Mouse (Mus musculus): Measurements from ENCODE around the gene C2cd2l.
"Not testable (repeated sequence)": the region's sequence is repeated elsewhere in the genome, so short reads cannot be mapped to it uniquely, and the experiment has no call there.

The C2cd2l gene

DNA sequence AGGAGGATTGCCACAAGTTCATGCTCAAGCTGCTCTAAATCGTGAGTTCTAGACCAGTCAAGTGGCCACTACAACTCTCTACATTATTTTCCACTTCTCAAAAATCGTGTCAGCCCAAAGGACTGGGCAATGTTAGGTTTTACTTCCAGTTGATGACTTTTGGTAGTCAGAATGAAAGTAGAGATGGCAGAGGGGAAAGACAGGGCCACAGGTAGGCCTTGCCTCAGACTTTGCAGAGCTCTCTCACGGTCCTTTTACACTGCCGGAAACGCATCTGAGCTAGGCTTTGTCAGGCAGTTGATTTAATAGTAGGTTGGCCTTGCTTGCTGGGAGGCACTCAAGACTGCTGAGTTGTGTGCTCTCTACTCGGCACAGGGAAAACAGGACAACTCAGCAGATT, 4.1 kb upstream of the C2cd2l start:
- peaks cover 13% of the 10 kb centered on the region for H3K36me3 ChIP-seq (ENCODE audit: insufficient read depth, low read length)
- no peaks in the 10 kb centered on the region for H3K9me3 ChIP-seq (ENCODE audit: low read length)
- H3K27me3 ChIP-seq (ENCODE audit: insufficient read depth, low read length) = peaks cover 6% of the 10 kb centered on the region
- no peak for TF ChIP-seq NANOG (IDR thresholded peaks at IDR 0.05; ENCODE audit: borderline replicate concordance, low read length)
- TF ChIP-seq POU5F1 (IDR thresholded peaks at IDR 0.05; ENCODE audit: borderline replicate concordance, low read length) = no peak
- no peak for TF ChIP-seq CTCF (conservative IDR thresholded peaks at IDR 0.05; ENCODE audit: low read length)
- H3K4me1 ChIP-seq (replicated peaks; ENCODE audit: low read depth, low read length) = peaks cover 47% of the 10 kb centered on the region
- H3K4me3 ChIP-seq (replicated peaks; ENCODE audit: low read length) = no peak overlapping the region

DNA sequence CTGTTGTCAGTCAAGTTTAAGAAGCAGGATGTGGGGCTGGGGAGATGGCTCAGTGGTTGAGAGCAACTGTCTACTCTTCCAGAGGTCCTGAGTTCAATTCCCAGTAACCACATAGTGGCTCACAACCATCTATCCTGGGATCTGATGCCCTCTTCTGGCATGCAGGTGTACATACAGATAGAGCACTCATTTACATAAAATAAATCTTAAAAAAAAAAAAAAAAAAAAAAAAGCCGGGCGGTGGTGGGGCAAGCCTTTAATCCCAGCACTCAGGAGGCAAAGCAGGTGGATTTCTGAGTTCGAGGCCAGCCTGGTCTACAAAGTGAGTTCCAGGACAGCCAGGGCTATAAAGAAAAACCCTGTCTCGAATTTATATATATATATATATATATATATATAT, 3.6 kb upstream of the C2cd2l start:
- H3K4me3 ChIP-seq (replicated peaks; ENCODE audit: low read length); H3K9me3 ChIP-seq (ENCODE audit: low read length); H3K36me3 ChIP-seq (ENCODE audit: insufficient read depth, low read length): not testable (repeated sequence)
- H3K27me3 ChIP-seq (ENCODE audit: insufficient read depth, low read length) = peaks cover 11% of the 10 kb centered on the region
- H3K4me1 ChIP-seq (replicated peaks; ENCODE audit: low read depth, low read length) = peaks cover 52% of the 10 kb centered on the region

- Histone ChIP-seq H3K27me3 (ENCODE audit: insufficient read depth, low read length) (peaks cover 38% of the 10 kb centered on the region), H3K4me1 (replicated peaks; ENCODE audit: low read depth, low read length) (peaks cover 65% of the 10 kb centered on the region), H3K4me3 (replicated peaks; ENCODE audit: low read length) (peak overlapping the region; percentile 97), H3K9me3 (ENCODE audit: low read length) (no peaks in the 10 kb centered on the region), H3K36me3 (ENCODE audit: insufficient read depth, low read length) (peaks cover 13% of the 10 kb centered on the region)
- no peak for TF ChIP-seq POU5F1 (IDR thresholded peaks at IDR 0.05; ENCODE audit: borderline replicate concordance, low read length)
- TF ChIP-seq CTCF (conservative IDR thresholded peaks at IDR 0.05; ENCODE audit: low read length) = no peak
- TF ChIP-seq NANOG (IDR thresholded peaks at IDR 0.05; ENCODE audit: borderline replicate concordance, low read length) = no peak
Measured at GRCm38 (mm10) chr9:44320799-44321133, 681 bp upstream of the C2cd2l start.

GRCm38 (mm10) chr9:44319105-44319886, 789 bp downstream of the C2cd2l start:
- Histone ChIP-seq H3K27me3 (ENCODE audit: insufficient read depth, low read length) (peaks cover 53% of the 10 kb centered on the region), H3K36me3 (ENCODE audit: insufficient read depth, low read length) (peaks cover 28% of the 10 kb centered on the region), H3K9me3 (ENCODE audit: low read length) (no peaks in the 10 kb centered on the region), H3K4me1 (replicated peaks; ENCODE audit: low read depth, low read length) (peaks cover 69% of the 10 kb centered on the region), H3K4me3 (replicated peaks; ENCODE audit: low read length) (peak overlapping the region; percentile 97)
- no peak for TF ChIP-seq CTCF (conservative IDR thresholded peaks at IDR 0.05; ENCODE audit: low read length)
- no peak for TF ChIP-seq NANOG (IDR thresholded peaks at IDR 0.05; ENCODE audit: borderline replicate concordance, low read length)
- TF ChIP-seq POU5F1 (IDR thresholded peaks at IDR 0.05; ENCODE audit: borderline replicate concordance, low read length) = no peak

DNA sequence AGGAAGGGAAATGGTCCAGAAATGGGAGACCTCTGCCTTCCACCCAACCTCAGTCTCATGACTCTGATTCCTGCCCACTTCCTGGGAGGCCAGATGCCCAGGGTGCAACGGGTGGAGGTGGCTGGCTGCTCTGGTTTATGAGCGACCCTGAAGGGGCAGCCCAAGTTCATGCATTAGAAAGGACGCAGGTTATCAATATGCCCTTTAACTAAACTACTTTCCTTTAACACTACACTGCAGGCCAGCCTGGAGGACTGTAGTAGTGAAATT, 1.3 kb downstream of the C2cd2l start:
- H3K4me3 ChIP-seq (replicated peaks; ENCODE audit: low read length) = peak overlapping the region; percentile 97
- H3K9me3 ChIP-seq (ENCODE audit: low read length) = no peaks in the 10 kb centered on the region
- no peak for TF ChIP-seq CTCF (conservative IDR thresholded peaks at IDR 0.05; ENCODE audit: low read length)
- TF ChIP-seq POU5F1 (IDR thresholded peaks at IDR 0.05; ENCODE audit: borderline replicate concordance, low read length) = no peak
- TF ChIP-seq NANOG (IDR thresholded peaks at IDR 0.05; ENCODE audit: borderline replicate concordance, low read length) = no peak

GRCm38 (mm10) chr9:44318076-44318825, 1.8 kb downstream of the C2cd2l start:
- Histone ChIP-seq H3K4me3 (replicated peaks; ENCODE audit: low read length) (no peak overlapping the region), H3K9me3 (ENCODE audit: low read length) (no peaks in the 10 kb centered on the region), H3K27me3 (ENCODE audit: insufficient read depth, low read length) (peaks cover 64% of the 10 kb centered on the region), H3K36me3 (ENCODE audit: insufficient read depth, low read length) (peaks cover 35% of the 10 kb centered on the region), H3K4me1 (replicated peaks; ENCODE audit: low read depth, low read length) (peaks cover 73% of the 10 kb centered on the region)
- TF ChIP-seq CTCF (conservative IDR thresholded peaks at IDR 0.05; ENCODE audit: low read length) (no peak), NANOG (IDR thresholded peaks at IDR 0.05; ENCODE audit: borderline replicate concordance, low read length) (no peak), POU5F1 (IDR thresholded peaks at IDR 0.05; ENCODE audit: borderline replicate concordance, low read length) (no peak)

More for the DNA sequence above, 1.3 kb downstream of the C2cd2l start:
- Histone ChIP-seq H3K27me3 (ENCODE audit: insufficient read depth, low read length) (peaks cover 58% of the 10 kb centered on the region), H3K36me3 (ENCODE audit: insufficient read depth, low read length) (peaks cover 30% of the 10 kb centered on the region), H3K4me1 (replicated peaks; ENCODE audit: low read depth, low read length) (peaks cover 71% of the 10 kb centered on the region)

DNA sequence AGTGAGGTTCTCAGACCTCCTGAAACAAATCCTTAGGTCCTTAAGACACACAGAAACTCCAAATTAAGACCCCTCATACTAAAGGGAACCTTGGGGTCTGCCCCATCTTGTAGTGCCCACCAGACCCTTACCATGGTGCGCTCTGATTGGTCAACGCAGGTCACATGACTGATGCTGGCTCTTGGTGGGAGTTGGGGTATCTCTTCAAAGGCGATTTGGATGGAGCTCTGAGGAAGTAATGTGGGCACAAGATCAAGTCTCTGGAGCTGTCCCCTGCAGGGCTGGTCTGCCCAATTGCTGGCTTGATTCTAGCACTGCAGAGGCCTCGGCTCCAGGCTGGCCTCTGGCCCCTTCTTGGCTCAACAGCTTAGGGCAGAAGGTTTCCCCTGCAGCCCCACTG, 2.6 kb downstream of the C2cd2l start:
- Histone ChIP-seq H3K4me3 (replicated peaks; ENCODE audit: low read length) (no peak overlapping the region), H3K9me3 (ENCODE audit: low read length) (no peaks in the 10 kb centered on the region), H3K4me1 (replicated peaks; ENCODE audit: low read depth, low read length) (peaks cover 69% of the 10 kb centered on the region), H3K27me3 (ENCODE audit: insufficient read depth, low read length) (peaks cover 72% of the 10 kb centered on the region), H3K36me3 (ENCODE audit: insufficient read depth, low read length) (peaks cover 38% of the 10 kb centered on the region)
- no peak for TF ChIP-seq POU5F1 (IDR thresholded peaks at IDR 0.05; ENCODE audit: borderline replicate concordance, low read length)
- no peak for TF ChIP-seq CTCF (conservative IDR thresholded peaks at IDR 0.05; ENCODE audit: low read length)
- TF ChIP-seq NANOG (IDR thresholded peaks at IDR 0.05; ENCODE audit: borderline replicate concordance, low read length) = no peak

DNA sequence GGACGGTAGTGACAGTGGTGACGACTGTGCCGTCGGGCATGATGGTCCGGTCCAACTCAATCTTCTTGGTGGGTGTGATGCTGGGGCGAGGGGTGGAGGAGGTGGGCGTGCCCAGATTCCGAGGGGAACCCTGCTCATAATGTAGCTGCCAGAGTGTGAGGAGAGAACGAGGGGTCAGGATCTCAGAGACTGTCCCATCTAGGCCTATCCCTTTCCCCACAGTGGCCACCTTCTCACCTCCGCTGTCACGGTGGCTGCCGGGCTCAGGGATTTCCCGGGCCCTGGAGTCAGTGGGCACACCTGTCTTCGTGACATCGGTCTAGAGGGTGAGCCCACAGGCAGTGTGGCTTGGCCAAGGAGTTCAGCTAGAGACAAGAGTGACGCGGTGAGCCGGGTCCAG, 5.2 kb downstream of the C2cd2l start:
- Histone ChIP-seq H3K27me3 (ENCODE audit: insufficient read depth, low read length) (peaks cover 87% of the 10 kb centered on the region), H3K4me1 (replicated peaks; ENCODE audit: low read depth, low read length) (peaks cover 75% of the 10 kb centered on the region), H3K9me3 (ENCODE audit: low read length) (no peaks in the 10 kb centered on the region), H3K36me3 (ENCODE audit: insufficient read depth, low read length) (peaks cover 38% of the 10 kb centered on the region), H3K4me3 (replicated peaks; ENCODE audit: low read length) (no peak overlapping the region)
- TF ChIP-seq POU5F1 (IDR thresholded peaks at IDR 0.05; ENCODE audit: borderline replicate concordance, low read length) (no peak), NANOG (IDR thresholded peaks at IDR 0.05; ENCODE audit: borderline replicate concordance, low read length) (no peak)

- H3K36me3 ChIP-seq (ENCODE audit: insufficient read depth, low read length) = peaks cover 38% of the 10 kb centered on the region
Measured at GRCm38 (mm10) chr9:44314257-44314547, 5.9 kb downstream of the C2cd2l start.

More at GRCm38 (mm10) chr9:44314257-44314547, 5.9 kb downstream of the C2cd2l start:
- TF ChIP-seq NANOG (IDR thresholded peaks at IDR 0.05; ENCODE audit: borderline replicate concordance, low read length) (no peak), CTCF (conservative IDR thresholded peaks at IDR 0.05; ENCODE audit: low read length) (no peak), POU5F1 (IDR thresholded peaks at IDR 0.05; ENCODE audit: borderline replicate concordance, low read length) (no peak)
- no peak overlapping the region for H3K4me3 ChIP-seq (replicated peaks; ENCODE audit: low read length)
- peaks cover 85% of the 10 kb centered on the region for H3K27me3 ChIP-seq (ENCODE audit: insufficient read depth, low read length)
- no peaks in the 10 kb centered on the region for H3K9me3 ChIP-seq (ENCODE audit: low read length)
- peaks cover 79% of the 10 kb centered on the region for H3K4me1 ChIP-seq (replicated peaks; ENCODE audit: low read depth, low read length)
